Mouse (Mus musculus): ENCODE measurements around the gene Scrn1. TPM values are rescaled to one million over a fixed set of nuclear protein-coding genes. Genes with fewer than 3 reads are reported as not detected.

Scrn1 gene
- polyA plus RNA-seq, 1 experiment from 2014 or later, result 2.8 TPM

DNA sequence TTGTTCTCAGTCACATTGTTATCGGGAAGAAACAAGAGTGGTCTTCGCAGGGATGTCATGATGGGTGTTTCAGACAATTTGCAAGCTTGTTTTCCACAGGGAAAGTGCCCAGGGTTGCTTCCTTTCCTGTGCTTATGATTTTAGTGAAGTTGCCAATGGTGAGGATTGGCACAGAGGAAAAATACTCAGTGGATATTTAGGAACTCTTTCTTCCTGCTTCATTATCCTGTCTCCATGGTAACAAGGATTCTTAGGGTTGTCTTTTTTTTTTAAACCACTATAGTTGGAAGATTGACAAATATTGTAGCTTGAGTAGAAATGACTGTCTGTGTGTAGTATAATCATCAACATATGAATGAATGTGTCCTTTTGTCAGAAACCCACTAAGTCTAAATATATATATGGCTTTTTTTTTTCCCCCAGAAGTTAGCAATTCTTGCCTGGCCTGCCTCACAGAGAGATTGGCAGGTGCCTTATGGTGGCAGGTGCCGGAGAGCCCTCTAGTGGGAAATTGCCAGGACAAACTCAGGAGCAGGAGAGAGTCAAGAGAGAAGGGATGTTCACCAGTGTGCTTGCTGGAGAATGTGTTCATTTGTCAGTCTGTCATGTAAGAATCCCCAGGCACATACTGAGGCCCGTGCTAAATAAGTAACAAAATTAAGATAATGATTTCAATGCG lies 87.5 kb downstream of the Scrn1 start:
- TF ChIP-seq EP300 (IDR thresholded peaks at IDR 0.05) (no peak), CTCF (IDR thresholded peaks at IDR 0.05) (peak; percentile 60)
- no peak overlapping the region for H3K27ac ChIP-seq (ENCODE audit: low read length)
- no peak for ATAC-seq
- DNase-seq (ENCODE audit: low spot score), result peak; percentile 44
- no peak overlapping the region for H3K4me3 ChIP-seq (ENCODE audit: low read depth, low read length)
- H3K9ac ChIP-seq (replicated peaks; ENCODE audit: low read depth), result no peak overlapping the region
- H3K9me3 ChIP-seq (ENCODE audit: low read length), result no peaks in the 10 kb centered on the region
- no peaks in the 10 kb centered on the region for H3K4me1 ChIP-seq (ENCODE audit: insufficient read depth, low read depth, low read length)
- no peaks in the 10 kb centered on the region for H3K36me3 ChIP-seq (ENCODE audit: insufficient read depth, low read length)
- no peaks in the 10 kb centered on the region for H3K27me3 ChIP-seq (replicated peaks; ENCODE audit: insufficient read depth, low read length)
- 69% methylated on average over 5 of the region's 5 CpGs for WGBS
- H3K4me2 ChIP-seq (replicated peaks; ENCODE audit: low read depth, low read length), result no peak overlapping the region

DNA sequence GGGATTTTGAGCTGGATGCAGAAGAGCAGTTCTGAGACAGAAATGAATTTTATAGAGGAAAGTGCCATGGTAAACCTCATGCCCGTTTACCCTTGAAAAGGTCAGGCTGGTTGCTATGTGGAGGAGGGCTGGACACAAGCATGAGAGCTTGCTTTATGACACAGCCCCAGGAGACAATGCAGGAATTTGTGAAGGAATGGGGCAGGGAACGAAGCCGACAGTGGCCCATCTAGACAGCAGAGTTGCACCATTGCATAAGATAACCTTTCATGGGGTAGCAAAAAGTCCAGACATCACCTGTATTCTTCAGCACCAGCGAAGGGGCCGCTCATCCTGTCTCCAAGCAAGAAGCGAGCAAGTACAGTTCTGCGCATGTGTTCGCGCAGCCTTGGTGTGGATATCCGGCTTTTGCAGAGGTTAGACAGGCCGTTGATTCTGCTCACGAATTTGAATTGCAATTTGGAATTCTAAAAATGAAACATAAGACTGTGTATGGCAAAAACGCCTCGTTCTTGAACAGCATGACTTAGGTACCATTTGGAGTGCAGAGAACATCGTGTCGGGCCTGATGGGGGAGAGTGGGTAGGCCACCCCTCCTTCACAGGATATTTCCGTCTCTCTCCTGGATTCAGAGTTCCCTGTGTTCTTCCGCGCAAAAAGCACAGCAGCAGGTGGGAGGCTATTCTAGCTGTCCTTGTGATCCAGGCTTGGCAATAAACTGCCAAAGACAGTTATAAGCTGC lies 90.2 kb downstream of the Scrn1 start:
- no peak for ATAC-seq

DNA sequence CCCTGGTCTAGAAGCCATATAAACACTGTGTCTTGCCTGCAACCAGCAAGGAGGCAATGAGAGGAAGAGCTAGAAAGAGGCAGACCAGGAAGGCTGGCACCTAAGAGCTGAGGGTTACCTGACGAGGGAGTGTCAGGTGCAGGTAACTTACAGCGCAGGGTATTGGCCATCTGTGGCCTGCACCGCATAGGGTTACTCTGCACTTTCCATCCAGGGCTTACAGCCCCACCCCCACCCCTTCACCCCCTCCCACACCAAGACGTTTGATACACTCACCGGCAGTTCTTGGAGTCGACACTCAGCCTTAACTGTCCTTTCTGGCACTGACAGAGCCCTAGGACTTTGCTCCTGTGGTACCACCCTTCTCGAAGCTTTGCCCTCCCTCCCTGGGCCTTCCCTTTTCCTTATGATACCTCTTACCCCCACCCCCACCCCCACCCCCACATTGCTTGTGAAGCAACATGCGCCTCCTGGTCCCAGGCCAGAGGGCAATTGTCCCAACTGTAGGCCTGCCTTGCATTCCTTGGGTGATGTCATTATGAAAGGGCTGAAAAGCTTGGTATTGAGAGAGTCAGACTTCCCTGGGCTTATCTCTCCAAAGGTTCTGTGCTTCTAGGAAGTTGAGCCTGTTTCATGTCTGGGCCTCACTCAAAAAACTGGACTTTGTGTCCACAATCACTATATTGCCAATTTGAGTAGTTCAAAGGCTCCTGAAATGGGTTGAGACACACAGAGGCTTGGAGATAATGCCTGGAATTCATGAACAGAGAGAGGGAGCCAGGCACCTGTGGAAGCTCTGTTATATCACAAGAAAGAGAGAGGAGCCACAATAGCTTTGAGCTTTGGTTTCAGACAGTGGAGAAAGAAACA lies 93.2 kb downstream of the Scrn1 start:
- TF ChIP-seq EP300 (IDR thresholded peaks at IDR 0.05), result no peak
- TF ChIP-seq CTCF (IDR thresholded peaks at IDR 0.05), result no peak
- Histone ChIP-seq H3K27ac (ENCODE audit: low read length) (peak overlapping the region; percentile 6; the same call in 1 of the 2 replicates), H3K36me3 (ENCODE audit: insufficient read depth, low read length) (no peaks in the 10 kb centered on the region), H3K9ac (replicated peaks; ENCODE audit: low read depth) (no peak overlapping the region), H3K4me2 (replicated peaks; ENCODE audit: low read depth, low read length) (no peak overlapping the region), H3K9me3 (ENCODE audit: low read length) (no peaks in the 10 kb centered on the region), H3K4me3 (ENCODE audit: low read depth, low read length) (no peak overlapping the region), H3K4me1 (ENCODE audit: insufficient read depth, low read depth, low read length) (no peaks in the 10 kb centered on the region; the same call in 1 of the 2 replicates), H3K27me3 (replicated peaks; ENCODE audit: insufficient read depth, low read length) (no peaks in the 10 kb centered on the region)
- ATAC-seq, result peak; percentile 76
- peak; percentile 71 for DNase-seq (ENCODE audit: low spot score)
- WGBS, result 58% methylated on average over 8 of the region's 8 CpGs

More for the DNA sequence above, 90.2 kb downstream of the Scrn1 start:
- Histone ChIP-seq H3K4me2 (replicated peaks; ENCODE audit: low read depth, low read length) (no peak overlapping the region), H3K27ac (ENCODE audit: low read length) (no peak overlapping the region), H3K9me3 (ENCODE audit: low read length) (no peaks in the 10 kb centered on the region), H3K4me1 (ENCODE audit: insufficient read depth, low read depth, low read length) (no peaks in the 10 kb centered on the region; the same call in 1 of the 2 replicates), H3K9ac (replicated peaks; ENCODE audit: low read depth) (no peak overlapping the region), H3K4me3 (ENCODE audit: low read depth, low read length) (no peak overlapping the region), H3K27me3 (replicated peaks; ENCODE audit: insufficient read depth, low read length) (no peaks in the 10 kb centered on the region), H3K36me3 (ENCODE audit: insufficient read depth, low read length) (no peaks in the 10 kb centered on the region)
- no peak for DNase-seq (ENCODE audit: low spot score)
- TF ChIP-seq EP300 (IDR thresholded peaks at IDR 0.05) (no peak), CTCF (IDR thresholded peaks at IDR 0.05) (no peak)
- WGBS, result 78% methylated on average over 19 of the region's 19 CpGs

DNA sequence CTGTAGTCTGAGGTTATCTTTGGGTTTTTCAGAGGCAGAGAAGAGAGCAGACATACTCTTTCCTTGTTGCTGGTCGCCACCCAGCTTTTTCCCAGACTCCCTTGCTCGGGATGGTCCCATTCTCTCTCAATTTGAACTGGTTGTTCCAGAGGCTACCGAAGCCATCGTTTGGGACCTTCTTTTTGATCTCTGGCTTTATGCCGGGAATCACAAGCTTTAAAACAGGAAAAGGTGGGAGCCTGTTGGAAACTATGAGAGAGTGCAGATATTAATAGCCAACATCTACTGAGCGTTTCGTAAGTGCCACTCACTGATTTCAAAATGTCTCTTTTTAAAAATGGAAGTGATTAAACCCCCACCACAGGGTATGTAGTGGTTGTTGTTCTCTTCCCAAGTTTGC lies 94.4 kb downstream of the Scrn1 start:
- H3K9ac ChIP-seq (replicated peaks; ENCODE audit: low read depth), result no peak overlapping the region
- H3K4me3 ChIP-seq (ENCODE audit: low read depth, low read length), result no peak overlapping the region
- TF ChIP-seq CTCF (IDR thresholded peaks at IDR 0.05), result no peak
- TF ChIP-seq EP300 (IDR thresholded peaks at IDR 0.05), result 0 out of 2 replicates have a peak, but pooled peaks have one; percentile 33
- H3K27me3 ChIP-seq (replicated peaks; ENCODE audit: insufficient read depth, low read length), result no peaks in the 10 kb centered on the region
- no peaks in the 10 kb centered on the region for H3K9me3 ChIP-seq (ENCODE audit: low read length)
- no peaks in the 10 kb centered on the region; the same call in 1 of the 2 replicates for H3K4me1 ChIP-seq (ENCODE audit: insufficient read depth, low read depth, low read length)
- H3K4me2 ChIP-seq (replicated peaks; ENCODE audit: low read depth, low read length), result no peak overlapping the region
- WGBS, result 59% methylated on average over 7 of the region's 7 CpGs
- H3K27ac ChIP-seq (ENCODE audit: low read length), result no peak overlapping the region
- H3K36me3 ChIP-seq (ENCODE audit: insufficient read depth, low read length), result no peaks in the 10 kb centered on the region
- DNase-seq (ENCODE audit: low spot score) (peak; percentile 37), ATAC-seq (no peak)

DNA sequence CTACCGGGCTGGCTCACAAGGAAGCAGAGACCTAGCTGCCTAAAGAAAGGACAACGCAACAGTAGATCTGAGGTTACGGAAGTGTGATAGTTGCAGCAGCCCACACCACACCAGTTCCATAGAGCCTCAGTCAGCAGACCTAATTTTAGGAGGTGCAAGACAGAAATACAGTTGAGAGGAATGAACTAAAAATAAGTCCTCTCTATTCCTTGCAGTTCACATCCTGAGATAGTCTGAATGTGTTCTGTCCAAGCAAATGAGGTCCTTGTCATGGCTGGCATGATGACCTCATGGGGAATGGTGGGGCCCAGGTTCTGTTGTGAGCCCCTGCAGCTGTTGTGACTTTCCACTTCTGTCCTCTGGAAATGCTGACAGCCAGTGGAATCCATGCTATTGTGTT lies 98.9 kb downstream of the Scrn1 start:
- no peaks in the 10 kb centered on the region for H3K36me3 ChIP-seq (ENCODE audit: insufficient read depth, low read length)
- DNase-seq (ENCODE audit: low spot score) (no peak), ATAC-seq (no peak)
- H3K9ac ChIP-seq (replicated peaks; ENCODE audit: low read depth), result no peak overlapping the region
- no peak overlapping the region for H3K27ac ChIP-seq (ENCODE audit: low read length)
- no peak overlapping the region for H3K4me3 ChIP-seq (ENCODE audit: low read depth, low read length)
- no peaks in the 10 kb centered on the region for H3K27me3 ChIP-seq (replicated peaks; ENCODE audit: insufficient read depth, low read length)
- no peaks in the 10 kb centered on the region for H3K9me3 ChIP-seq (ENCODE audit: low read length)
- no peak overlapping the region for H3K4me2 ChIP-seq (replicated peaks; ENCODE audit: low read depth, low read length)
- TF ChIP-seq CTCF (IDR thresholded peaks at IDR 0.05) (no peak), EP300 (IDR thresholded peaks at IDR 0.05) (no peak)
- H3K4me1 ChIP-seq (ENCODE audit: insufficient read depth, low read depth, low read length), result no peaks in the 10 kb centered on the region
- 68% methylated on average over 3 of the region's 3 CpGs for WGBS

DNA sequence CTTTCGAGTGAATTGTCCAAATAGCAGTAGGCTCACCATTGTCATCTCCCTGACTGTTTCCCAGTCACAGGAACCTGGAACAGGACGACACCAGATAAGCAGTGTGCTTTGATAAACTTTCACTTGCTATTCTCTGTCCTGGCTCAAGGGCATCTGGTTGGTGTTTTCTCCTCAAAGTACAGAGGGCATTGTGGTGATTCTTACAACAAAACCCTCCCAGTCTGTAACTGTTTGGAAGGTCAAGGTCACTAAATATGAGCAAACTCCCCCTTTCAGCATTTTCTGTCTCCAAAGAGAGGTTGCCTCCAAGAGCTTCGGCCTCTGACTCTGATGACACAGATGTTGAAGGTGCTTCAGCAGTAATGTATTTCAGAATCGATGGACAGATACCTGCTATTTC lies 101.4 kb downstream of the Scrn1 start:
- TF ChIP-seq CTCF (IDR thresholded peaks at IDR 0.05) (no peak), EP300 (IDR thresholded peaks at IDR 0.05) (no peak)
- no peaks in the 10 kb centered on the region for H3K4me1 ChIP-seq (ENCODE audit: insufficient read depth, low read depth, low read length)
- no peak overlapping the region for H3K9ac ChIP-seq (replicated peaks; ENCODE audit: low read depth)
- no peak overlapping the region for H3K4me2 ChIP-seq (replicated peaks; ENCODE audit: low read depth, low read length)
- DNase-seq (ENCODE audit: low spot score) (no peak), ATAC-seq (no peak)
- H3K27me3 ChIP-seq (replicated peaks; ENCODE audit: insufficient read depth, low read length), result no peaks in the 10 kb centered on the region
- 82% methylated on average over 4 of the region's 4 CpGs for WGBS
- no peak overlapping the region for H3K27ac ChIP-seq (ENCODE audit: low read length)
- H3K9me3 ChIP-seq (ENCODE audit: low read length), result no peaks in the 10 kb centered on the region
- H3K4me3 ChIP-seq (ENCODE audit: low read depth, low read length), result no peak overlapping the region
- H3K36me3 ChIP-seq (ENCODE audit: insufficient read depth, low read length), result no peaks in the 10 kb centered on the region

Data from lung, postnatal 0 days (tissue).